ENCODE assay signal across 8 mouse cellular contexts in the genomic region with DNA sequence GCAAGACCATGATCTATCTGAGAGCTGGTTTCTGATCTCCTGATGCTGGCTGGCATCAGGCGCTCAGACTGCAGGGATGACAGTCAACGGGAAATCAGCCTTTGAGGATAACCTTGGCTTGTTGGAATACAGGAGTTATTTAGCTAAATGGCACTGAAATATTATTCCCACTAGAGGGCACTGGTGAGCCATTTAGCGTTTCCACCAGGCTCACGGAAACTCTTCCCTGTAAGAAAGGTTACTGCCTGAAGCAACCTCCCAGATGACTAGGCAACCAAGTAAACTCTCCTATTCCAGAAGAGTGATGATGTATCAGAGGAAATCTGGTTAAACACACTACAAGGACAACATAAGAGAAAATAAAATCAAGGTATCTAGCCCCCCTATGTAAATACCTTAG. TPM values are rescaled to one million over a fixed set of nuclear protein-coding genes. Genes with fewer than 3 reads are reported as not detected.
DNase-seq lines count a peak whose midpoint lies in the region; ATAC-seq lines count a peak whose summit lies in the region.

No protein-coding gene starts in this region.

- WGBS in forebrain, embryonic 14.5 days = 2% methylated on average over 4 of the region's 4 CpGs
- WGBS in forebrain, embryonic 12.5 days = 5% methylated on average over 4 of the region's 4 CpGs

- H3K9ac ChIP-seq in forebrain, embryonic 14.5 days (ENCODE audit: low read length) = no peak overlapping the region
- H3K9ac ChIP-seq in forebrain, embryonic 12.5 days = no peak overlapping the region

- no peaks in the 10 kb centered on the region for H3K36me3 ChIP-seq in forebrain, embryonic 14.5 days (ENCODE audit: control insufficient read depth, insufficient read depth, low read length)
- H3K36me3 ChIP-seq in forebrain, embryonic 12.5 days (replicated peaks) = no peaks in the 10 kb centered on the region

- H3K27me3 ChIP-seq in forebrain, embryonic 14.5 days (replicated peaks; ENCODE audit: control insufficient read depth, insufficient read depth, low read length) = no peaks in the 10 kb centered on the region
- no peaks in the 10 kb centered on the region for H3K27me3 ChIP-seq in forebrain, embryonic 12.5 days

- H3K4me2 ChIP-seq in forebrain, embryonic 14.5 days (ENCODE audit: low read length) = no peak overlapping the region
- H3K4me2 ChIP-seq in forebrain, embryonic 12.5 days = no peak overlapping the region

- no peak overlapping the region for H3K4me3 ChIP-seq in forebrain, embryonic 14.5 days (ENCODE audit: low read depth, low read length)
- no peak overlapping the region for H3K4me3 ChIP-seq in forebrain, embryonic 12.5 days (replicated peaks)

- H3K27ac ChIP-seq in forebrain, embryonic 14.5 days (ENCODE audit: low read depth, low read length) = no peak overlapping the region
- H3K27ac ChIP-seq in forebrain, embryonic 12.5 days = no peak overlapping the region

- no peaks in the 10 kb centered on the region for H3K9me3 ChIP-seq in forebrain, embryonic 14.5 days (replicated peaks; ENCODE audit: control insufficient read depth, low read length)
- peaks cover 5% of the 10 kb centered on the region; the same call in 1 of the 2 replicates for H3K9me3 ChIP-seq in forebrain, embryonic 12.5 days

- H3K4me1 ChIP-seq in forebrain, embryonic 14.5 days (ENCODE audit: control insufficient read depth, insufficient read depth, low read length) = 0 out of 2 replicates have a peak, but pooled peaks cover 8% of the 10 kb centered on the region
- H3K4me1 ChIP-seq in forebrain, embryonic 12.5 days = peaks cover 13% of the 10 kb centered on the region

- ATAC-seq in forebrain, embryonic 14.5 days = no peak
- no peak for ATAC-seq in forebrain, embryonic 12.5 days (ENCODE audit: low FRiP score)

- DNase-seq in forebrain, embryonic 14.5 days (ENCODE audit: low spot score) = peak; percentile 95
- DNase-seq in MN1 (ENCODE audit: low spot score) = peak; percentile 88
- peak; percentile 73 for DNase-seq in cerebellum, adult 8-10 months
- DNase-seq in gastrocnemius, adult 8-10 months (ENCODE audit: low spot score in 2 of 2) = peak; percentile 51 to 57
- peak; percentile 77 to 84 for DNase-seq in kidney, postnatal 36 days
- peak; percentile 61 to 82 for DNase-seq in lung, adult 18-20 months
- peak; percentile 76 for DNase-seq in retina, postnatal 7 days (ENCODE audit: low read depth, low spot score)

RNA-seq across cellular contexts. Expression of gene Ptp4a2, which starts 25.8 kb away (rescaled TPM):
- 213 and 214 TPM in 2 replicates for polyA plus RNA-seq in forebrain, embryonic 14.5 days (2014; fragmentation: Nextera tagmentation; extraction: Ambion mirVana)
- 375 and 407 TPM in 2 replicates for polyA plus RNA-seq in forebrain, embryonic 12.5 days (2016; fragmentation: Nextera tagmentation; extraction: Ambion mirVana)
- total RNA-seq in gastrocnemius, adult 8-10 months (2022) = 100 to 1,000 TPM; 663 to 813 (median 803) TPM

RNA-seq across cellular contexts. Expression of gene Khdrbs1, which starts 43.1 kb away (rescaled TPM):
- polyA plus RNA-seq in forebrain, embryonic 14.5 days (2014; fragmentation: Nextera tagmentation; extraction: Ambion mirVana) = 133 and 136 TPM in 2 replicates
- 229 and 231 TPM in 2 replicates for polyA plus RNA-seq in forebrain, embryonic 12.5 days (2016; fragmentation: Nextera tagmentation; extraction: Ambion mirVana)
- 10 to 100 TPM; 20.2 to 24.6 (median 23.2) TPM for total RNA-seq in gastrocnemius, adult 8-10 months (2022)
